Mouse (Mus musculus) testis, adult 2 months (tissue): Measurements from ENCODE around the gene Epha2. TPM values are rescaled to one million over a fixed set of nuclear protein-coding genes. Genes with fewer than 3 reads are reported as not detected.

Experiments
- H3K27ac ChIP-seq: fragments of 200-500 bp; 2 replicates; pipeline ENCODE4 v1.5.1; 2012; ENCODE audit warnings: low read depth, low read length; ENCODE audit not compliant: control insufficient read depth, insufficient read depth
- H3K27me3 ChIP-seq: fragments of 200-500 bp; 2 replicates; pipeline ENCODE4 v1.6.1; 2012; ENCODE audit warnings: mild to moderate bottlenecking, low read length, moderate library complexity; ENCODE audit not compliant: control insufficient read depth, insufficient read depth
- H3K36me3 ChIP-seq: fragments of 200-500 bp; 2 replicates; pipeline ENCODE4 v1.6.1; 2012; ENCODE audit warnings: mild to moderate bottlenecking, low read length; ENCODE audit not compliant: control insufficient read depth, insufficient read depth
- H3K4me1 ChIP-seq: fragments of 200-500 bp; 2 replicates; pipeline ENCODE4 v1.6.1; 2012; ENCODE audit warnings: low read length; ENCODE audit not compliant: control insufficient read depth, insufficient read depth
- H3K4me3 ChIP-seq: fragments of 200-500 bp; 2 replicates; pipeline ENCODE4 v1.5.1; 2012; ENCODE audit warnings: low read depth, mild to moderate bottlenecking, low read length, moderate library complexity, mixed read lengths; ENCODE audit not compliant: control insufficient read depth
- CTCF ChIP-seq: fragments of 200-500 bp; IDR thresholded peaks from 2 replicates; pipeline ENCODE4 v1.5.1; 2012; ENCODE audit warnings: low read depth, mild to moderate bottlenecking, inconsistent platforms, low read length, moderate library complexity; ENCODE audit not compliant: control insufficient read depth, insufficient read depth, insufficient replicate concordance
- POLR2A ChIP-seq: fragments of 200-500 bp; IDR thresholded peaks from 2 replicates; pipeline ENCODE4 v1.6.1; 2012; ENCODE audit warnings: low read depth, mild to moderate bottlenecking, inconsistent platforms, low read length, moderate library complexity; ENCODE audit not compliant: control insufficient read depth
- polyA plus RNA-seq: library from polyadenylated mRNA; depleted of rRNA; stranded (reverse); fragments of >200 nt; gene quantifications from 2 replicates; pipeline ENCODE4 v1.2.3, GENCODE M21; 2012

Gene Epha2
- polyA plus RNA-seq, 1 experiment: 0.83 TPM

GRCm38 (mm10) chr4:141279783-141280182, 21.3 kb upstream of the Epha2 start:
- TF ChIP-seq CTCF: no peak
- no peak for TF ChIP-seq POLR2A
- H3K27ac ChIP-seq: no peak overlapping the region
- H3K4me3 ChIP-seq: no peak overlapping the region
- H3K36me3 ChIP-seq: no peaks in the 10 kb centered on the region
- peaks cover 4% of the 10 kb centered on the region; the same call in 1 of the 2 replicates for H3K4me1 ChIP-seq
- H3K27me3 ChIP-seq: no peaks in the 10 kb centered on the region

GRCm38 (mm10) chr4:141280471-141280870, 20.6 kb upstream of the Epha2 start:
- no peaks in the 10 kb centered on the region for H3K27me3 ChIP-seq
- TF ChIP-seq CTCF (no peak), POLR2A (no peak)
- H3K4me1 ChIP-seq: peaks cover 4% of the 10 kb centered on the region; the same call in 1 of the 2 replicates
- no peak overlapping the region for H3K27ac ChIP-seq
- H3K36me3 ChIP-seq: no peaks in the 10 kb centered on the region
- no peak overlapping the region for H3K4me3 ChIP-seq

- H3K4me1 ChIP-seq: peaks cover 4% of the 10 kb centered on the region; the same call in 1 of the 2 replicates
- H3K27me3 ChIP-seq: no peaks in the 10 kb centered on the region
- TF ChIP-seq CTCF (no peak), POLR2A (no peak)
- H3K27ac ChIP-seq: no peak overlapping the region
- H3K4me3 ChIP-seq: no peak overlapping the region
- no peaks in the 10 kb centered on the region for H3K36me3 ChIP-seq
These were observed 19.9 kb upstream of the Epha2 start for GRCm38 (mm10) chr4:141281153-141281552.

GRCm38 (mm10) chr4:141281578-141281977, 19.5 kb upstream of the Epha2 start:
- no peak overlapping the region for H3K4me3 ChIP-seq
- H3K36me3 ChIP-seq: no peaks in the 10 kb centered on the region
- peaks cover 4% of the 10 kb centered on the region; the same call in 1 of the 2 replicates for H3K4me1 ChIP-seq
- TF ChIP-seq POLR2A: no peak
- no peak for TF ChIP-seq CTCF
- no peaks in the 10 kb centered on the region for H3K27me3 ChIP-seq
- no peak overlapping the region for H3K27ac ChIP-seq

GRCm38 (mm10) chr4:141282087-141282486, 19.0 kb upstream of the Epha2 start:
- Histone ChIP-seq H3K4me3 (no peak overlapping the region), H3K4me1 (peaks cover 4% of the 10 kb centered on the region; the same call in 1 of the 2 replicates), H3K27ac (no peak overlapping the region), H3K27me3 (no peaks in the 10 kb centered on the region), H3K36me3 (no peaks in the 10 kb centered on the region)
- TF ChIP-seq CTCF (no peak), POLR2A (no peak)

- Histone ChIP-seq H3K36me3 (no peaks in the 10 kb centered on the region), H3K4me1 (peaks cover 4% of the 10 kb centered on the region; the same call in 1 of the 2 replicates), H3K27me3 (no peaks in the 10 kb centered on the region), H3K27ac (no peak overlapping the region), H3K4me3 (no peak overlapping the region)
- no peak for TF ChIP-seq POLR2A
- no peak for TF ChIP-seq CTCF
These were observed 18.4 kb upstream of the Epha2 start for GRCm38 (mm10) chr4:141282623-141283022.

- Histone ChIP-seq H3K4me1 (peaks cover 3% of the 10 kb centered on the region; the same call in 1 of the 2 replicates), H3K27me3 (no peaks in the 10 kb centered on the region)
These were observed 17.7 kb upstream of the Epha2 start for GRCm38 (mm10) chr4:141283176-141283878.

More at GRCm38 (mm10) chr4:141283176-141283878, 17.7 kb upstream of the Epha2 start:
- H3K27ac ChIP-seq: no peak overlapping the region
- no peak overlapping the region for H3K4me3 ChIP-seq
- TF ChIP-seq POLR2A (no peak), CTCF (no peak)
- no peaks in the 10 kb centered on the region for H3K36me3 ChIP-seq
